Mouse (Mus musculus): ENCODE measurements around the gene Efcab11.

GRCm38 (mm10) chr12:99712214-99712613, 172.0 kb downstream of the Efcab11 start:
- TF ChIP-seq CTCF (IDR thresholded peaks at IDR 0.05; ENCODE audit: borderline replicate concordance, control insufficient read depth, extremely low read depth, insufficient read depth, low read length, poor library complexity) = no peak
- TF ChIP-seq POLR2A (IDR thresholded peaks at IDR 0.05; ENCODE audit: control insufficient read depth, extremely low read depth, insufficient read depth, low read length, poor library complexity) = no peak
